Mouse (Mus musculus) adrenal gland, adult 10 weeks (tissue): Measurements from ENCODE around the gene Zfp599. TPM values are rescaled to one million over a fixed set of nuclear protein-coding genes. Genes with fewer than 3 reads are reported as not detected.

Experiments used
- polyA plus RNA-seq: library from polyadenylated mRNA; stranded (reverse); fragments of 350-450 nt; fragmentation: Illumina TruSeq; extraction: RNeasy Lipid Tissue Mini Kit (QIAGEN cat#74804); gene quantifications from one replicate; pipeline ENCODE4 v1.2.3, GENCODE M21; 2014; ENCODE audit warnings: low read depth, low replicate concordance

Gene Zfp599
- polyA plus RNA-seq: 0.64 TPM

DNA sequence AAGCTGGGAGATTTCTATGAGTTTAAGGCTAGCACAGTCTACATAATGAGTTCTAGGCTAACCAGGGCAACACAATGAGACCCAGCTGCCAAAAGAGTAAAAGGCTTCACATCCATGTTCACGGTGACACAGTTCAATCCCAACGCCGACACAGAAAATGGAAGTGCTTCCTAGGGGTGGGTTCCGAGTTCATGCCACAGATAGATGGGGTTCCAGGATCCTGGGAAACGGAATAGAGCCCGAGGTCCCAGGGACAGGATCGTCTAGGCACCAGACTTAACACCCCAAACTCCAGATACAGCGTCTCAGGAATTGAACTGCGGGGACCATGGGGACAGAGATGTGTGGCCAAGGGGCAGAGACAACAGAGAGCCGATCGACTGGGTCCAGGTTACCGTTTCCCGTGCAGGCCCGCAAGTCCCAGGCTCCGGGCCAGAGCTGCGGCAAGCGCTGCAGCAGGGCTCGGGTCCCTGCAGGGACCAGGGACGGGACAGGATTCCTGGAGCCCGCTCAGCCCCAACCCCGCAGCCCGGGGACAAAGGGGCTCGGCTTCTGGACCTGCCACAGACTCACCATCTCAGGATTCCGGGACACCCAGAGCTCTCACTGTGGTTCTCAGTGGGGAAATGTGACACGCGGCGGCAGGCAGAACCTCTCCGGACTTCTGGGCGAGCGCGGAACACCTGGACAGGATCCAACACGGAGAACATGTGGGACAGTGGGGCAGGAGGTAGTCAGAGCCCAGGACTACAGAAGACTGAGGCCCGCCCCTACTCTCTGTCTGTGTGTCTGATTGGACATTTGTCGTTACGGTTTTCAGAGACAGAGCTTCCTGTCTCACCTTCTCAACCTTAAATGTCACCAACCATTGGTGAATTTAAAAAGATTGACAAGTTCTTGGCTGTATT is at the start of gene Zfp599:
Zfp599 (minus strand) TSS at position 712 of the 908 bp plus-strand sequence.

DNA sequence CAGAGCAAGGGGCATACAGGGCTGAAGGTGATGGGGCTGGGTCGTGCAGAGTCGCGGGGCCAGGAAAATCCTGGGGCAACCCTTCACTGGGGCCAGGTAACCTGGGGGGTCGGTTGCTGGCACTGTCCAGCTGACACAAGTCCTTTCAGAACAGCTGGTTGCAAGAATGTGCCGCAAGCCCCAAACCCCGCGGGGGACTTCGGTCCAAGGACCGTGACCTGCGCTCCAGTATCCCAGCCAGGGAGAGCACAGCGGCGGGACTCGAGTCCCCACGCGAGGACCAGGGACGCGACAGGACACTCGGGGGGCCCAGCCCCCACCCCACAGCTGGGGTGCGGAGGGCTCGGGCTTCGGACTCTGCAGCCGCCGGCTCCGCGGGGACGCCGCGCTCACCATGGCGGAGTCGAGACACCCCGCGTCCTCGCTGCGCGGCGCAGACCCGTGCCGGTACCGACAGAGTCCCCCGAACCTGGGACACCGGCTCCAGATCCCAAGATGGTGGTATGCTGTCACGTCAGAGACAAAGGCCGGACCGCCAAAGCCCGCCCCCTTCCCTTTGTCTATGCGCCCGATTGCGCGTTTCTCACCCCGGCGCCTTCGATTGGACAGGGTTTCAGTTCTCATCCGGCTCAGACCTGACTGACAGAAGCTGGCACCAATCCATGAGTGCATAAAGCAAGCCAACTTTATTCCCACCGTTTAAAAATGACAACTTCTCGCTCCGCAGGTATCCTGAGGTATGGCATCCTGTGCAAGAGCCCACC is 47.6 kb upstream of the Zfp599 start, which contains the start of gene Zfp810:
Zfp810 (minus strand) TSS at position 493 of the 764 bp plus-strand sequence.

DNA sequence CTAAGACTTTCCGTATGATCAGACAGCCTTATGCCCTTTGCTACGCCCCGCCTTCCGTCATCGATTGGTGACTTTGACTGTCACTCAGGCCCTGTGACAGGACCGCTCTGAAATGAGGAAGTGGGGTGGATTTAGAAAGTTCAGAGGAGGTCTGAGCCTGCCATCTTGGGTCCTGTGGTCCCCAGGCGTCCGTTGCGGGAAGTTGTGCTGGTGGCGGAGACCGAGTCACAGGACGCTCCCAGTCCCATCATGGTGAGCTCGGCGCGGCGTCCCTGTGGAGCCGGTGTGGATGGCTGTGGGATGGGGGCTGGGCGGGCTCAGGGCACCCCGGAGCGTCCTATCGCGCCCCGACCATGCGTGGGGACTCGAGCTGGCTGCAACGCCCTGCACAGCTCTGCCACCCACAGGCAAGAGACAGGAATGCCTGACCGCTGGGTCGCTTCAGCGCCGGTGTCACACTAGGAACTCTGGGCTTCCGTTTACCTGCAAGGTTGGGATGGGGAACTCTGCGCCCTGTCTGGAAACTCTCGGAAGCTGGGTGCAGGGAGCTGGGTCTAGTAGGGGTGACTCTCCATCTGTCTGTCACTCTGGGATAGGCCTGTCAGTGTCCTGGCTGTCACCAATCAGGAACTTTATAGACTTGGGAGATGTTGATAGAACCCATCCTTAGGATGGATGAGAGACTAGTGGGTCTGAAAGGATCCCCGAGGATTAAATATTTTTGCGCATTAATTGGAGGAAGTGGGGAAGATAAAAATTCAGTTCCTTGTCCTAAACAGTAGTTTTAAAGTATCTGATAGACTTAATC is 33.9 kb downstream of the Zfp599 start, which contains the start of gene Zfp809:
Zfp809 (plus strand) TSS at position 134 of the 808 bp plus-strand sequence.

Other genes with a start within 250 kb of the Zfp599 start
- 1.1 TPM for gene Elavl3, start 207.9 kb downstream of the Zfp599 start, polyA plus RNA-seq
- gene Gm49318, start 188.6 kb downstream of the Zfp599 start, polyA plus RNA-seq: not detected
- not detected for gene Zfp653, start 188.5 kb downstream of the Zfp599 start, polyA plus RNA-seq
- 4.3 TPM for gene Ecsit, start 174.5 kb downstream of the Zfp599 start, polyA plus RNA-seq
- gene Cnn1, start 160.7 kb downstream of the Zfp599 start, polyA plus RNA-seq: 3.6 TPM
- gene Elof1, start 142.7 kb downstream of the Zfp599 start, polyA plus RNA-seq: 8.3 TPM
- 5.2 TPM for gene Acp5, start 124.2 kb downstream of the Zfp599 start, polyA plus RNA-seq
- 5.1 TPM for gene Pigyl, start 103.0 kb downstream of the Zfp599 start, polyA plus RNA-seq
- 6.4 TPM for gene Zfp872, start 71.8 kb downstream of the Zfp599 start, polyA plus RNA-seq
- gene Zfp809, start 34.2 kb downstream of the Zfp599 start, polyA plus RNA-seq: 105 TPM
- 18.8 TPM for gene Zfp810, start 47.8 kb upstream of the Zfp599 start, polyA plus RNA-seq
- 11.0 TPM for gene Anln, start 129.3 kb upstream of the Zfp599 start, polyA plus RNA-seq
- gene 9530077C05Rik, start 151.6 kb upstream of the Zfp599 start, polyA plus RNA-seq: 4.0 TPM
- not detected for gene Gm17545, start 194.4 kb upstream of the Zfp599 start, polyA plus RNA-seq
- 22.5 TPM for gene Rp9, start 209.8 kb upstream of the Zfp599 start, polyA plus RNA-seq
- gene Bbs9, start 215.8 kb upstream of the Zfp599 start, polyA plus RNA-seq: 23.8 TPM